Mouse (Mus musculus): ENCODE measurements around the gene Atg5. TPM values are rescaled to one million over a fixed set of nuclear protein-coding genes. Genes with fewer than 3 reads are reported as not detected.

The Atg5 gene
- polyA plus RNA-seq, 1 experiment, result 12.0 TPM

- 53% methylated on average over 20 of the region's 20 CpGs for WGBS
- no peak for DNase-seq (ENCODE audit: low read depth, low spot score)
These were observed 112.5 kb downstream of the Atg5 start for GRCm38 (mm10) chr10:44380476-44381208.

GRCm38 (mm10) chr10:44381397-44381796 is 113.2 kb downstream of the Atg5 start:
- under 1% methylated on average over 3 of the region's 3 CpGs for WGBS
- no peak for DNase-seq (ENCODE audit: low read depth, low spot score)

DNA sequence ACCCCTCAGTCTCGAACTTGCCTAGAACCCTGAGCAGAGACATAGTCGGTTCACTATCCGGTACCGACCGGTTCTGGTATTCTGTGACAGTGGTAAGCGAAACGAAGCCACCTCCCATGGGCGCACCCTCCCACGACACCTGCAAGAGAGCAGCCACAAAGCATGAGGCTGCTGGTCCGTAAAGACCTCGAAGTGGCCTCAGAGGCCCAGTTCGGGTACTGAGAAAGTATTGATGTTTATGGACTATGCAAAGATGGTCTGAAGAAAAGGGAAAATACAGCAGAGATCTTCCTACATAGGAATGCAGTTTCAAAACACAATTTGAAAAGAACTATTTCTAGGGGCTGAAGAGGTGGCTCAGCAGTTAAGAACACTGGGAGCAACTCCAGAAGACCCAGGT is 113.8 kb downstream of the Atg5 start:
- 90% methylated on average over 12 of the region's 12 CpGs for WGBS
- no peak for DNase-seq (ENCODE audit: low read depth, low spot score)

- no peak for DNase-seq (ENCODE audit: low read depth, low spot score)
- 61% methylated on average over 10 of the region's 10 CpGs for WGBS
These were observed 115.1 kb downstream of the Atg5 start for GRCm38 (mm10) chr10:44383213-44383612.

GRCm38 (mm10) chr10:44385227-44385626 is 117.1 kb downstream of the Atg5 start:
- whole genome bisulfite sequencing, result 75% methylated on average over 5 of the region's 5 CpGs
- DNase-seq (ENCODE audit: low read depth, low spot score), result no peak

GRCm38 (mm10) chr10:44388706-44389233 is 120.6 kb downstream of the Atg5 start:
- WGBS, result 77% methylated on average over 11 of the region's 11 CpGs
- DNase-seq (ENCODE audit: low read depth, low spot score), result no peak

DNA sequence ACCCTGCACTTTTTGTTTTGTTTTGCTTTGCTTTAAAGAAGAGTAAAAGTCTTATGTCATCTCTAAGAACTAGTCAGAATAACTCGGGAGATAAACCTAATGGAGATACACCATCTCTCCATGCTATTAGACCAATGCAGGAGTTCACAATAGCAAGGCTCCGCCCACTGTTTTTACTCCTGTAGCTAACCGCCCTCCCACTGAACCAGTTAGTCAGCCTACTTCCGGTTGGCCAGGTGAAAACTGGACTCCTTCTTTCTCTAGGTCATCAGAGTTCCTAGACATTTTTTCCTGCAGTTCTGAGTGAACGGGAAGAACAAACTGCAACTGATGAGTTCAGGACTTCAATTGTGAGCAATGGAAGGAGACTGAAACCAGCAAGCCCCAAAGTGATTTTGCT is 122.1 kb downstream of the Atg5 start:
- no peak for DNase-seq (ENCODE audit: low read depth, low spot score)
- 64% methylated on average over 5 of the region's 5 CpGs for WGBS

- 49% methylated on average over 12 of the region's 12 CpGs for WGBS
- no peak for DNase-seq (ENCODE audit: low read depth, low spot score)
These were observed 123.5 kb downstream of the Atg5 start for GRCm38 (mm10) chr10:44391509-44392290.

GRCm38 (mm10) chr10:44392855-44393254 is 124.7 kb downstream of the Atg5 start:
- DNase-seq (ENCODE audit: low read depth, low spot score), result no peak

DNA sequence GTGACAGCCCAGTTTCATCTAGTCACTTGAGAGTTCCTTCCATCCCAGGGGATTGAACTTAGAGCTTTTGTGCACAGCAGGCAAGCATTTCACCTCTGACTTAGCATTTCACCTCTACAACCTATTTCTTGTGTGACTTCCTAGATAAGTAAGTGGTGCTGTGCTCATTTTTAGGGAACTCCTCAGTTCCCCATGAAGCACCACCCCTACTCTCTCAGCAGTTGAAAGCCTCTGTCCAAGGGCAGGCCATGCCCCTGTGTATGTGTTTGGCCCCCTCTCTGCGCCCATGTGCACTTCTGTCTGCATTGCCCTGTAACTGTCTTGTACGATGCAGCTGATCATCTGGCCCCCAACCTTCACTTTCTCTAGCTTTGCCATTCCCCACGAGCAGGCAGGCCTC is 132.0 kb downstream of the Atg5 start:
- 70% methylated on average over 3 of the region's 3 CpGs for WGBS
- DNase-seq (ENCODE audit: low read depth, low spot score), result no peak

More at GRCm38 (mm10) chr10:44392855-44393254, 124.7 kb downstream of the Atg5 start:
- WGBS, result 88% methylated on average over 8 of the region's 8 CpGs

DNA sequence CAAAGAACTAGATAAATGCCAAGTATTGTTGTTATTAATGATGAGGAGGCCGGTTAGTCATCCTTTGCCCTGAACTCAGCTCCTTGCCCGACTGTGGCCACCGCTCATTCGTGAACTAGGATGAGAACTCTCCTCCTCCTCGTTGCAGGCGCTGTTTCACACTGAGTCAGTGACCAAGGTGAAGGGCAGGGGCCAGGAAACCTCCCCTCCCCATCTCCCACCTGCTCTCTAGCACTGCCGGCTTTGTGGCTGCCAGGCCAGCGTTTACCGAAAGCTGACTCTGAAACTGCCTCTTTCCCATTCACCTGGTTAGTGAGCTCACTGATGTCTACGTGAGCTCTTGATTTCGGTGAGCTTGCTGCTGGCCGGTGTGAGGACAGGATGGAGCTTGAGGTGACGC is 132.4 kb downstream of the Atg5 start:
- no peak for DNase-seq (ENCODE audit: low read depth, low spot score)
- 81% methylated on average over 13 of the region's 13 CpGs for WGBS

GRCm38 (mm10) chr10:44401600-44401999 is 133.4 kb downstream of the Atg5 start:
- WGBS, result 72% methylated on average over 10 of the region's 10 CpGs
- DNase-seq (ENCODE audit: low read depth, low spot score), result no peak

DNA sequence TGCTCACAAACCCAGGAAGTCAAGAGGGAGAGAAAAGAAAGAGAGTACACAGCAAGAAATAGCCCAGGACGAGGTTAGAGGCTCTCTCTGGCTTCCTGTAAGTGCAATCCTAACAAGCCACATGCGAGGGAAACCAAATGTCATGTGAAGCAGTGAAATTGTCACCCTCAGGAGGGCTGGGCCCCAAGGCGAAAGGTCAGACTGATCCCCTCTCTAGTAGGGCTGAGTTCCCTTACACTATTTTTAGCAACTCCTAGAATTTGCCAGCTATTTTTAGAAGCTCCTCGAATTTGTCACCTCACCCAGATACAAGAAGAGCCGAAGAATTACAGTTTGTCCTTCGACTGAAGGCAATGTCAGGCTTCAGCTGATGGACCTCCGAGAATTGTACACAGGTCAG is 135.3 kb downstream of the Atg5 start:
- WGBS, result 65% methylated on average over 7 of the region's 7 CpGs

GRCm38 (mm10) chr10:44409054-44409453 is 140.9 kb downstream of the Atg5 start:
- DNase-seq (ENCODE audit: low read depth, low spot score), result no peak
- WGBS, result 30% methylated on average over 10 of the region's 10 CpGs

More for the DNA sequence above, 135.3 kb downstream of the Atg5 start:
- no peak for DNase-seq (ENCODE audit: low read depth, low spot score)

DNA sequence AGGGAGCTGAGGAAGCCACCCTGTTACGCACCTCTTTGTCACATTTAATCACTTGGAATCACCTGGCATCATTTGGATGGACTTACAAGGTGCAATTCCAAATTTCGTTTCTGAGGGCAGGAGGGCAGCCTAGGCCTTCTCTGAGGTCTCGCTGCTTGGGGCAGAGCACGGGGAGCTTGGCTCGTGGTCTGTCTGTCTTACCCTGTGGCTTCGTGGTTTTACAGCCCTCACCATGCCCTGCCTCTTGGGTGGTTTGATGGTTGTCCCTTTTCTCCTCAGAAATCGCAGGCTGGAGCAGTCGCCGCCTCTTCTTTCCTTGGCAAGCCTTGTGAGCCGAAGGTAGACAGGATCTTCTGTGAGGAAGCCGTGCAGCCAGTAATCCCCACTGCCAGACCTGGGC is 141.8 kb downstream of the Atg5 start:
- DNase-seq (ENCODE audit: low read depth, low spot score), result no peak
- WGBS, result 85% methylated on average over 11 of the region's 11 CpGs

Other genes with a start within 250 kb of the Atg5 start
- 17.9 and 19.5 TPM in 2 replicates for gene Crybg1, start 119.5 kb upstream of the Atg5 start, polyA plus RNA-seq (2012; rRNA removed)